Mouse (Mus musculus): ENCODE results near the gene Stip1.

DNA sequence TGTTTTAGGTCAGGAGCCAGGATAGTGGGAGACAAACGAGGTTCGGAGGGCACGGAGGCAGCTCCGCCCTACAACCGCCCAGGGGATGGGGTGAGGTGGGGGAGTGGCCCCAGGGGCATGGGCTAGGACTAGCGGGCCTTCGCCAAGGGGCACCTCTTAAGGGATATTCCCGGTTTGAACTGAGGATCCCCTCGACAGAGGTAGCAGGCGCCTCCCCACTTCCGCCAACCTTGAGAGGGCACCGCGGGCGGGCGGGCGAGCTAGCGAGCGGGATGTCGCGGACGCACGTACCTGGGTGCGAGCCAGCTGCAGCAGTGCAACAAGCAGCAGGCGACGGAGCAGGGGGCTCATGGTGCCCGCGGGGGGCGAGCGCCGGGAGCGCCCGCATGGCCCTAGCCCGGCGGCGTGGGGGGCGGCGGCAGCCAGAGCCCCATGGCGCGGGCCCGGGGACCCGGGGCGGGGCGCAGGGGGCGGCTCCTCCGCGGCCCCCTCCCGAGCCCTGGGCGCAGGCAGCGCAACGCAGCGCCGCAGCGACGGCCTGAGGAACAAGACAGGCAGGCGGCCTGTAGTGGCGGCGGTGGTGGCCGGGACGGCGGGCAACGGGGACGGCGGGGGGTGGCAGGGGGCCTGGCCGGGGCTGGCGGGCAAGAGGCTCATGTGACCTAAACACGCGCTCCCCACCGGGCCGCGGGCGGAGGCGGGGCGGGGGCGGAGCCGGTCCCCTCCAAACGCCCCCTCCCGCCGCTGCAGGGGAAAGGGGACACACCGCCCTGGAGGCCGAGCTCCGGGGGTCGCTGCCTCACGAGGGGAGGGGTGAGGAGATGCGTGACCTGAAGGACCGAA lies 52.5 kb downstream of the Stip1 start, which contains the start of gene Vegfb:
- TF ChIP-seq POLR2A (IDR thresholded peaks at IDR 0.05; ENCODE audit: borderline replicate concordance, extremely low read depth, low read depth, low read length) (no peak), CTCF (IDR thresholded peaks at IDR 0.05; ENCODE audit: insufficient read depth, low read length) (no peak)
